8 mouse cellular contexts compared by ENCODE assay signal in genomic region chr6:30459811-30460749, GRCm38 (mm10). TPM values are rescaled to one million over a fixed set of nuclear protein-coding genes. Genes with fewer than 3 reads are reported as not detected.
DNase-seq lines count a peak whose midpoint lies in the region; ATAC-seq and TF ChIP-seq lines count a peak whose summit lies in the region.

No protein-coding gene starts in this region.

- 4% methylated on average over 40 of the region's 40 CpGs for WGBS in forebrain, embryonic 13.5 days
- 5% methylated on average over 40 of the region's 40 CpGs for WGBS in lung, embryonic 14.5 days

- peaks cover 7 to 13% of the 10 kb centered on the region in 2 experiments for H3K4me1 ChIP-seq in CH12.LX (ENCODE audit: control insufficient read depth in 1 of 2, insufficient read depth in 2 of 2)
- peaks cover 34% of the 10 kb centered on the region for H3K4me1 ChIP-seq in forebrain, embryonic 13.5 days
- peaks cover 30% of the 10 kb centered on the region for H3K4me1 ChIP-seq in lung, embryonic 14.5 days (ENCODE audit: insufficient read depth)

- no peak overlapping the region for H3K27ac ChIP-seq in CH12.LX (ENCODE audit: insufficient read depth, low read depth)
- H3K27ac ChIP-seq in forebrain, embryonic 13.5 days, result peak overlapping the region; percentile 99
- H3K27ac ChIP-seq in lung, embryonic 14.5 days (ENCODE audit: low read depth), result peak overlapping the region; percentile 95

- TF ChIP-seq RAD21 in CH12.LX (IDR thresholded peaks at IDR 0.05; ENCODE audit: low read depth, low read length), result no peak; the same call in 1 of the 2 replicates

- no peak overlapping the region for H3K4me2 ChIP-seq in CH12.LX (ENCODE audit: insufficient read depth, low read depth, poor library complexity, severe bottlenecking)
- H3K4me2 ChIP-seq in forebrain, embryonic 13.5 days, result peak overlapping the region; percentile 68
- H3K4me2 ChIP-seq in lung, embryonic 14.5 days, result peak overlapping the region; percentile 73

- H3K79me2 ChIP-seq in CH12.LX (replicated peaks; ENCODE audit: control insufficient read depth, extremely low read depth, insufficient read depth, poor library complexity, severe bottlenecking), result no peaks in the 10 kb centered on the region

- in situ Hi-C loops in CH12.LX (cut with MboI; ENCODE audit: low pct_ligation_motif_present, low pct_unique_long_range_greater_than_20kb, low sequenced_read_pairs), result no loop called here

- H3K27me3 ChIP-seq in CH12.LX (replicated peaks), result peaks cover 14% of the 10 kb centered on the region
- no peaks in the 10 kb centered on the region for H3K27me3 ChIP-seq in forebrain, embryonic 13.5 days
- H3K27me3 ChIP-seq in lung, embryonic 14.5 days (ENCODE audit: insufficient read depth, low read length), result no peaks in the 10 kb centered on the region

- peaks cover 0 to 5% of the 10 kb centered on the region in 2 experiments for H3K36me3 ChIP-seq in CH12.LX (replicated peaks in 1 of 2; ENCODE audit: control insufficient read depth in 1 of 2, insufficient read depth in 1 of 2, low read length in 1 of 2)
- peaks cover 8% of the 10 kb centered on the region for H3K36me3 ChIP-seq in forebrain, embryonic 13.5 days (ENCODE audit: poor library complexity, severe bottlenecking)
- peaks cover 6% of the 10 kb centered on the region for H3K36me3 ChIP-seq in lung, embryonic 14.5 days (ENCODE audit: insufficient read depth)

- peak overlapping the region in 1 of 3 experiments; percentile 27 for H3K4me3 ChIP-seq in CH12.LX (replicated peaks in 1 of 3; ENCODE audit: low read depth in 2 of 3, low read length in 2 of 3, poor library complexity in 1 of 3)
- H3K4me3 ChIP-seq in forebrain, embryonic 13.5 days, result peak overlapping the region; percentile 47
- peak overlapping the region; percentile 44 for H3K4me3 ChIP-seq in lung, embryonic 14.5 days (ENCODE audit: low read depth, low read length)

- dilution Hi-C loops in CH12.LX (cut with MboI; ENCODE audit: extremely low pct_ligation_motif_present, extremely low pct_unique_long_range_greater_than_20kb, low sequenced_read_pairs), result no loop called here

- ATAC-seq in cerebellum, adult (ENCODE audit: insufficient number of reproducible peaks, low FRiP score, low TSS enrichment), result peak; percentile 13
- peak; percentile 48 for ATAC-seq in forebrain, embryonic 13.5 days
- ATAC-seq in lung, embryonic 14.5 days (ENCODE audit: insufficient read depth), result peak; percentile 30
- peak; percentile 74 for ATAC-seq in neutrophil, adult 5-6 weeks (ENCODE audit: extremely low read depth, insufficient number of reproducible peaks, low FRiP score, poor library complexity, severe bottlenecking)

- H3K9ac ChIP-seq in CH12.LX (ENCODE audit: insufficient read depth, low read depth), result no peak overlapping the region
- peak overlapping the region; percentile 73 for H3K9ac ChIP-seq in forebrain, embryonic 13.5 days
- H3K9ac ChIP-seq in lung, embryonic 14.5 days, result peak overlapping the region; percentile 68

- TF ChIP-seq EP300 in CH12.LX (IDR thresholded peaks at IDR 0.05; ENCODE audit: low read length), result no peak

- DNase-seq in CH12.LX (ENCODE audit: extremely low read depth), result peak; percentile 6
- peak; percentile 86 to 90 for DNase-seq in heart, postnatal 14 days
- DNase-seq in kidney, postnatal 4 days, result peak; percentile 88 to 93
- peak; percentile 92 for DNase-seq in lung, embryonic 14.5 days
- DNase-seq in testis, postnatal 14 days (ENCODE audit: low spot score), result peak; percentile 79

- no peak for TF ChIP-seq POLR2A in CH12.LX (IDR thresholded peaks at IDR 0.05; ENCODE audit: low read depth, low read length)

- peak in 1 of 2 experiments; percentile 60; a peak in 2 of 4 replicates for TF ChIP-seq CTCF in CH12.LX (conservative IDR thresholded peaks at IDR 0.05 in 1 of 2, IDR thresholded peaks at IDR 0.05 in 1 of 2; ENCODE audit: low read depth in 2 of 2, low read length in 2 of 2)
- TF ChIP-seq CTCF in lung, embryonic 14.5 days (IDR thresholded peaks at IDR 0.05; ENCODE audit: low read depth), result peak; percentile 89

- H3K9me3 ChIP-seq in CH12.LX (replicated peaks; ENCODE audit: low read length), result no peaks in the 10 kb centered on the region
- H3K9me3 ChIP-seq in forebrain, embryonic 13.5 days (replicated peaks), result no peaks in the 10 kb centered on the region
- H3K9me3 ChIP-seq in lung, embryonic 14.5 days (ENCODE audit: low read depth, low read length), result no peaks in the 10 kb centered on the region

- intact Hi-C loops in heart, postnatal 14 days (cut with DNase I), result loop anchor here (1.0 kb wide), 1 partner anchor 56 kb away; no protein-coding TSS in a partner anchor

TF ChIP-seq in CH12.LX, 34 proteins besides CTCF, POLR2A, EP300 and RAD21:
- TF ChIP-seq MYC (IDR thresholded peaks at IDR 0.05; ENCODE audit: low read depth, low read length) (no peak), SMC3 (IDR thresholded peaks at IDR 0.05; ENCODE audit: low read depth, low read length) (peak; percentile 36), MAX (IDR thresholded peaks at IDR 0.05; ENCODE audit: low read length) (peak; percentile 24; the same call in 1 of the 2 replicates)

RNA-seq across cellular contexts. Expression of gene Tmem209, which starts 49.5 kb away (rescaled TPM):
- total RNA-seq in CH12.LX (2012; rRNA removed) (25.1 and 27.1 TPM in 2 replicates), CH12.LX (2014; rRNA removed) (46.5 and 53.3 TPM in 2 replicates)
- polyA plus RNA-seq in CH12.LX (2012; ENCODE audit: insufficient read length, low read depth), result 53.2 and 59.2 TPM in 2 replicates
- 37.6 and 41.4 TPM in 2 replicates for polyA plus RNA-seq in forebrain, embryonic 13.5 days (2015; fragmentation: Nextera tagmentation; extraction: Ambion mirVana)
- 1 to 10 TPM; 6.9 to 7.6 TPM for total RNA-seq in heart, postnatal 14 days (2021)
- 43.5 and 44.7 TPM in 2 replicates for polyA plus RNA-seq in lung, embryonic 14.5 days (2014; fragmentation: Nextera tagmentation; extraction: Ambion mirVana)
- 29.7 and 34.4 TPM in 2 replicates for total RNA-seq in neutrophil, adult 5-6 weeks (2017)

RNA-seq across cellular contexts. Expression of gene Ssmem1, which starts 49.6 kb away (rescaled TPM):
- total RNA-seq in CH12.LX (2012; rRNA removed), result 0.17 and 0.34 TPM in 2 replicates
- 0.23 and 0.34 TPM in 2 replicates for total RNA-seq in CH12.LX (2014; rRNA removed)
- polyA plus RNA-seq in CH12.LX (2012; ENCODE audit: insufficient read length, low read depth), result not detected in 2 replicates
- polyA plus RNA-seq in forebrain, embryonic 13.5 days (2015; fragmentation: Nextera tagmentation; extraction: Ambion mirVana), result 0.26 TPM in 1 of 2 replicates, not detected in the other
- total RNA-seq in heart, postnatal 14 days (2021), result under 1 TPM in 1 of 2 experiments, not detected in 1; 0.24 TPM
- 0.16 and 0.49 TPM in 2 replicates for polyA plus RNA-seq in lung, embryonic 14.5 days (2014; fragmentation: Nextera tagmentation; extraction: Ambion mirVana)
- total RNA-seq in neutrophil, adult 5-6 weeks (2017), result 0.86 TPM in 1 of 2 replicates, not detected in the other

RNA-seq across cellular contexts. Expression of gene Klhdc10, which starts 58.4 kb away (rescaled TPM):
- total RNA-seq in CH12.LX (2012; rRNA removed) (30.6 and 37.7 TPM in 2 replicates), CH12.LX (2014; rRNA removed) (22.1 and 26.3 TPM in 2 replicates)
- 29.6 and 35.8 TPM in 2 replicates for polyA plus RNA-seq in CH12.LX (2012; ENCODE audit: insufficient read length, low read depth)
- polyA plus RNA-seq in forebrain, embryonic 13.5 days (2015; fragmentation: Nextera tagmentation; extraction: Ambion mirVana), result 26.9 and 28.5 TPM in 2 replicates
- 10 to 100 TPM; 58.4 to 60.8 TPM for total RNA-seq in heart, postnatal 14 days (2021)
- polyA plus RNA-seq in lung, embryonic 14.5 days (2014; fragmentation: Nextera tagmentation; extraction: Ambion mirVana), result 32.6 and 33.9 TPM in 2 replicates
- total RNA-seq in neutrophil, adult 5-6 weeks (2017), result 13.5 and 19.3 TPM in 2 replicates

Comparison
In these comparisons a context has a peak if more than half of its experiments do, and no peak if none do; other contexts are left out.
1. DNase-seq: peak in every context shown above with its lines; median percentile 92 in lung, embryonic 14.5 days; 90 in kidney, postnatal 4 days; 88 in heart, postnatal 14 days; 79 in testis, postnatal 14 days; 6 in CH12.LX.
2. ATAC-seq: peak in every context shown above with its lines; median percentile 74 in neutrophil, adult 5-6 weeks; 48 in forebrain, embryonic 13.5 days; 30 in lung, embryonic 14.5 days; 13 in cerebellum, adult.